Mouse (Mus musculus) heart, embryonic 10.5 days (tissue): ENCODE results near the gene Vmn1r78. TPM values are rescaled to one million over a fixed set of nuclear protein-coding genes. Genes with fewer than 3 reads are reported as not detected.
"Not testable (repeated sequence)": the region's sequence is repeated elsewhere in the genome, so short reads cannot be mapped to it uniquely, and the experiment has no call there.

Experiments used
- DNase-seq: peaks from one replicate; pipeline ENCODE4 v3.0.0-alpha.2; 2017; ENCODE audit warnings: low spot score
- H3K27ac ChIP-seq: fragments of 300-500 bp; sonication (generic); 2 replicates; pipeline ENCODE4 v1.5.1; 2016; ENCODE audit warnings: mild to moderate bottlenecking
- H3K27me3 ChIP-seq: fragments of 300-500 bp; sonication (generic); 2 replicates; pipeline ENCODE4 v1.6.1; 2016; ENCODE audit warnings: mild to moderate bottlenecking; ENCODE audit not compliant: poor library complexity, insufficient read depth, severe bottlenecking
- H3K36me3 ChIP-seq: fragments of 300-500 bp; sonication (generic); 2 replicates; pipeline ENCODE4 v1.6.1; 2016; ENCODE audit warnings: mild to moderate bottlenecking, moderate library complexity
- H3K4me1 ChIP-seq: fragments of 300-500 bp; sonication (generic); 2 replicates; pipeline ENCODE4 v1.6.1; 2016; ENCODE audit warnings: mild to moderate bottlenecking
- H3K4me3 ChIP-seq: fragments of 300-500 bp; sonication (generic); 2 replicates; pipeline ENCODE4 v1.5.1; 2016; ENCODE audit warnings: mild to moderate bottlenecking, moderate library complexity
- H3K9me3 ChIP-seq: fragments of 300-500 bp; sonication (generic); 2 replicates; pipeline ENCODE4 v1.6.1; 2016; ENCODE audit warnings: mild to moderate bottlenecking, moderate library complexity
- WGBS: fragments of 180-500 bp; shearing (Covaris S2); methylation state at CpG from one replicate; pipeline ENCODE4 v1.1.7; 2016; 5-methylcytosine and 5-hydroxymethylcytosine counted together
- polyA plus RNA-seq: library from polyadenylated mRNA; unstranded; fragments of >200 nt; fragmentation: Nextera tagmentation; extraction: Ambion mirVana; gene quantifications from 2 replicates; pipeline ENCODE4 v1.2.1, GENCODE M21; 2016

Vmn1r78 gene
- polyA plus RNA-seq, result not detected in 2 replicates

GRCm38 (mm10) chr7:12149957-12150356, at the start of gene Vmn1r78:
Gene Vmn1r78 (plus strand): TSS chr7:12150257.
- WGBS, result 57% methylated on average over 2 of the region's 2 CpGs

GRCm38 (mm10) chr7:12156463-12156862, 6.4 kb downstream of the Vmn1r78 start:
- not testable (repeated sequence) for H3K4me3 ChIP-seq, H3K9me3 ChIP-seq, H3K4me1 ChIP-seq, H3K36me3 ChIP-seq, H3K27ac ChIP-seq, H3K27me3 ChIP-seq, DNase-seq
- 39% methylated on average over 1 of the region's 1 CpGs for WGBS

More at GRCm38 (mm10) chr7:12149957-12150356, at the start of gene Vmn1r78:
- no peaks in the 10 kb centered on the region for H3K9me3 ChIP-seq
- H3K27me3 ChIP-seq, result no peaks in the 10 kb centered on the region
- DNase-seq, result no peak
- H3K27ac ChIP-seq, result no peak within 1 kb of the TSS
- H3K36me3 ChIP-seq, result no peaks in the 10 kb centered on the region
- no peak within 1 kb of the TSS for H3K4me3 ChIP-seq
- no peaks in the 10 kb centered on the region for H3K4me1 ChIP-seq

- H3K4me3 ChIP-seq, H3K36me3 ChIP-seq, H3K27ac ChIP-seq, H3K9me3 ChIP-seq, H3K4me1 ChIP-seq, H3K27me3 ChIP-seq, DNase-seq: not testable (repeated sequence)
Observed at GRCm38 (mm10) chr7:12170979-12171378, 20.9 kb downstream of the Vmn1r78 start, which contains the start of gene Vmn1r79. Gene Vmn1r79 (plus strand): TSS chr7:12171279.

- WGBS, result 63% methylated on average over 2 of the region's 2 CpGs
- not testable (repeated sequence) for H3K4me3 ChIP-seq, H3K9me3 ChIP-seq, H3K36me3 ChIP-seq, H3K27ac ChIP-seq, H3K27me3 ChIP-seq, DNase-seq, H3K4me1 ChIP-seq
Observed at GRCm38 (mm10) chr7:12172926-12173325, 22.9 kb downstream of the Vmn1r78 start.

GRCm38 (mm10) chr7:12188986-12189385, 38.9 kb downstream of the Vmn1r78 start, which contains the start of gene Vmn1r80:
Gene Vmn1r80 (plus strand): TSS chr7:12189286.
- Histone ChIP-seq H3K4me1 (no peaks in the 10 kb centered on the region), H3K9me3 (no peaks in the 10 kb centered on the region), H3K4me3 (no peak within 1 kb of the TSS), H3K27ac (no peak within 1 kb of the TSS), H3K36me3 (no peaks in the 10 kb centered on the region), H3K27me3 (no peaks in the 10 kb centered on the region)
- DNase-seq, result no peak
- 78% methylated on average over 1 of the region's 1 CpGs for WGBS

GRCm38 (mm10) chr7:12204141-12204540, 54.1 kb downstream of the Vmn1r78 start:
- no peaks in the 10 kb centered on the region for H3K4me1 ChIP-seq
- 74% methylated on average over 2 of the region's 2 CpGs for WGBS
- H3K4me3 ChIP-seq, result no peak overlapping the region
- H3K27ac ChIP-seq, result no peak overlapping the region
- peaks cover 5% of the 10 kb centered on the region; the same call in 1 of the 2 replicates for H3K9me3 ChIP-seq
- no peaks in the 10 kb centered on the region for H3K27me3 ChIP-seq
- DNase-seq, result no peak
- H3K36me3 ChIP-seq, result no peaks in the 10 kb centered on the region

Other genes starting within 250 kb of the Vmn1r78 start
- gene Vmn1r76, start 212.0 kb upstream of the Vmn1r78 start, polyA plus RNA-seq, result not detected in 2 replicates
- gene Vmn1r77, start 113.5 kb upstream of the Vmn1r78 start, polyA plus RNA-seq, result not detected in 2 replicates
- gene Vmn1r79, start 21.0 kb downstream of the Vmn1r78 start, polyA plus RNA-seq, result not detected in 2 replicates
- not detected in 2 replicates for gene Vmn1r80, start 39.0 kb downstream of the Vmn1r78 start, polyA plus RNA-seq
- gene Vmn1r81, start 118.0 kb downstream of the Vmn1r78 start, polyA plus RNA-seq, result not detected in 2 replicates
- not detected in 2 replicates for gene Vmn1r82, start 150.2 kb downstream of the Vmn1r78 start, polyA plus RNA-seq
- not detected in 2 replicates for gene Vmn1r83, start 179.2 kb downstream of the Vmn1r78 start, polyA plus RNA-seq
- gene Vmn1r84, start 219.0 kb downstream of the Vmn1r78 start, polyA plus RNA-seq, result not detected in 2 replicates